Mouse (Mus musculus) bone marrow macrophage, adult 2 months (primary cell): Measurements from ENCODE around the gene Gstk1.

Experiments used
- CTCF ChIP-seq: IDR thresholded peaks from 2 replicates; pipeline ENCODE4 v1.5.1; 2012; ENCODE audit warnings: low read depth, mild to moderate bottlenecking, low read length, moderate library complexity
- POLR2A ChIP-seq: IDR thresholded peaks from 2 replicates; pipeline ENCODE4 v1.6.1; 2012; ENCODE audit warnings: mild to moderate bottlenecking, low read depth, low read length, borderline replicate concordance

DNA sequence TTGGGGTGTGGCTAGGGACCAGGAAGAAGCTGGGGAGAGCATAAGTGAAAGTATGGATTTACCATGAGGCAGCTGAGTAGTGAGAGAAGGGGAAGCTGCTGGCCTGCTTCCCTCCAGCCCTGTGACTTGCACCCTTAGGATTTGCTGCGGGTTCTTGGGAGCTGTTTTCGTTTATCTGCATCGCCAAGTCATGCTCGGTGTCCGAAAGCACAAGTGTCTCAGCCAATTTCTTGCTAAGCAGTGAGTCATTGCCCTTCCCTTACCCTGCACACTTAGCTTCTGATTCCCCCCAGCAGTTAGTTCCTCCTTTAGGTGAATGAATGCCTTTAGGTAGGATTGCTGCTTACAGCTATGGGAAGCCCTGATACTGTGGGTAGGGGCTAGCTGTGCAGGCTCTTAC lies 53.6 kb downstream of the Gstk1 start:
- no peak for TF ChIP-seq POLR2A
- TF ChIP-seq CTCF = no peak
